8 mouse cellular contexts compared by ENCODE assay signal in the genomic region with DNA sequence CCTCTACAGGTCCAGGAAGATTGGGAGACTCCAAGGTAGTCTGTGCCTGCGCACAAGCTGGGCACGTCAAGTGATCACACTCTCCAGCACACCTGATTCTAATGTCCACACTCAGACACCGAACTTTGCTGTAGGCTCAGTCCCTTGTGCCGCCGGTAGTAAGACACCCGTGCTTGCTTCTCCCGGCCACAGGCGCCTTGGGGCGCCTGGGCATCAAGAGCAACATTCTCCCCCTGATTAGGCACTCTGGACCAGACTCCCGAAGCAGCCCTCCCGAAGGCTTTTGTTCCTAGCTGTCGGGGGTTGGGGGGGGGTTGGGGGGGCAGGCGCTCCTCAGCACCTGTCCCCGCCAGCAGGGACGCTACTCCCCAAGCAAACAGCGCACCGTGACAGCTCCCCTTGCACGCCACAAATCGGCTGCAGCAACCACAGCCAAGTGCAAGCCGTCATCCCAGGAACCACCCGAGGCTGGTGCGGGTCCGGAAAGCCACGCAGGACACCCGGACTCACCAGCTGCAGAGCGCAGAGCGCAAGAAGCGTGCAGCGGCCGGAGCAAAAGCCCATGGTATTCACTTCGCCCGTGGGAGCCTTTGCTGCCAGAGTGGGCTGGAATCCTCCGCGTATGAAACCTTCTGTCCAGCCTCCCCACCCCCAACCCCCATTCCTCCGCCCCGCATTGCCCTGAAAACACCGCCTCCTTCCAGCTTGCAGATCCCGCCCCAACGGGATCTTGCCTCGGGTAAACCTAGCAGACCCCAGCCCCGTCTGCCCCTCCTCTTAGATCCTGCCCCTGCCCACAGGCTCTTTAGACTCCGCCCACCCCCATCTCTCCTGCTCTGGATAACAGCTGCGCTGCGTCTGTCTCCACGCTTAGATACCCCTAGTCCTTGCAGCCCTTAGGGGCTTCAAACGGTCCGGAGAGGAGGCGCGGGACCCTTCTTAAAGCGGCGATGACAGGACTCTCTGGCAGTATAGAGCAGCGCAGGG. TPM values are rescaled to one million over a fixed set of nuclear protein-coding genes. Genes with fewer than 3 reads are reported as not detected.
A peak's percentile ranks its signal among the peaks of the same experiment; 100 is the strongest.
DNase-seq lines count a peak whose midpoint lies in the region; ATAC-seq and TF ChIP-seq lines count a peak whose summit lies in the region.

Gene Nkain4 (minus strand): TSS at position 639 of the 987 bp plus-strand sequence.

- H3K9me3 ChIP-seq in embryonic facial prominence, embryonic 13.5 days = no peaks in the 10 kb centered on the region
- no peaks in the 10 kb centered on the region for H3K9me3 ChIP-seq in lung, postnatal 0 days (ENCODE audit: low read length)

- under 1% methylated on average over 52 of the region's 52 CpGs for WGBS in embryonic facial prominence, embryonic 13.5 days
- 2% methylated on average over 48 of the region's 52 CpGs for WGBS in lung, postnatal 0 days

- intact Hi-C loops in heart, postnatal 10 days (cut with DNase I) = no loop called here

- no peak for TF ChIP-seq EP300 in lung, postnatal 0 days (IDR thresholded peaks at IDR 0.05)

- peak; percentile 49 for TF ChIP-seq CTCF in lung, postnatal 0 days (IDR thresholded peaks at IDR 0.05)

- H3K4me2 ChIP-seq in embryonic facial prominence, embryonic 13.5 days = peak within 1 kb of the TSS; percentile 94
- H3K4me2 ChIP-seq in lung, postnatal 0 days (replicated peaks; ENCODE audit: low read depth, low read length) = peak within 1 kb of the TSS; percentile 65

- peaks cover 55% of the 10 kb centered on the region for H3K27me3 ChIP-seq in embryonic facial prominence, embryonic 13.5 days
- H3K27me3 ChIP-seq in lung, postnatal 0 days (replicated peaks; ENCODE audit: insufficient read depth, low read length) = peaks cover 8% of the 10 kb centered on the region; the same call in 1 of the 2 replicates

- no peaks in the 10 kb centered on the region for H3K36me3 ChIP-seq in embryonic facial prominence, embryonic 13.5 days
- no peaks in the 10 kb centered on the region for H3K36me3 ChIP-seq in lung, postnatal 0 days (ENCODE audit: insufficient read depth, low read length)

- peak; percentile 67 for ATAC-seq in embryonic facial prominence, embryonic 13.5 days (ENCODE audit: insufficient number of reproducible peaks, insufficient read depth, low FRiP score, low TSS enrichment, low read depth)
- peak; percentile 83 for ATAC-seq in lung, postnatal 0 days
- no peak for ATAC-seq in inflammation-experienced regulatory T-cells, adult 6 months

- peak within 1 kb of the TSS; percentile 71 for H3K9ac ChIP-seq in embryonic facial prominence, embryonic 13.5 days
- H3K9ac ChIP-seq in lung, postnatal 0 days (replicated peaks; ENCODE audit: low read depth) = no peak within 1 kb of the TSS

- H3K27ac ChIP-seq in embryonic facial prominence, embryonic 13.5 days = no peak within 1 kb of the TSS
- peak within 1 kb of the TSS; percentile 73 for H3K27ac ChIP-seq in lung, postnatal 0 days (ENCODE audit: low read length)

- peak; percentile 61 for DNase-seq in MN1 (ENCODE audit: low spot score)
- DNase-seq in adrenal gland, postnatal 25 days = peak; percentile 31
- peak; percentile 54 to 57 for DNase-seq in heart, postnatal 10 days
- DNase-seq in layer of hippocampus, postnatal 14 days (ENCODE audit: low spot score in 2 of 2) = peak; percentile 61 to 67
- DNase-seq in lung, postnatal 0 days (ENCODE audit: low spot score) = peak; percentile 82
- peak; percentile 80 to 84 for DNase-seq in right cerebral cortex, postnatal 10 days (ENCODE audit: low spot score in 2 of 2)

- H3K4me1 ChIP-seq in embryonic facial prominence, embryonic 13.5 days = peaks cover 13% of the 10 kb centered on the region; the same call in 1 of the 2 replicates
- 0 out of 2 replicates have a peak, but pooled peaks cover 2% of the 10 kb centered on the region for H3K4me1 ChIP-seq in lung, postnatal 0 days (ENCODE audit: insufficient read depth, low read depth, low read length)

- peak within 1 kb of the TSS; percentile 55 for H3K4me3 ChIP-seq in embryonic facial prominence, embryonic 13.5 days
- peak within 1 kb of the TSS; percentile 46 for H3K4me3 ChIP-seq in lung, postnatal 0 days (ENCODE audit: low read depth, low read length)

RNA-seq across cellular contexts. Expression of gene Nkain4, which starts in this region (rescaled TPM):
- total RNA-seq in adrenal gland, postnatal 25 days (2021) = 2.2 and 2.7 TPM in 2 replicates
- 6.9 and 7.3 TPM in 2 replicates for polyA plus RNA-seq in embryonic facial prominence, embryonic 13.5 days (2015; fragmentation: Nextera tagmentation; extraction: Ambion mirVana)
- 10 to 100 TPM; 10.4 to 16.0 TPM for total RNA-seq in heart, postnatal 10 days (2021)
- 10 to 100 TPM; 56.1 to 56.9 TPM for total RNA-seq in layer of hippocampus, postnatal 14 days (2021)
- 110 and 113 TPM in 2 replicates for polyA plus RNA-seq in lung, postnatal 0 days (2015; fragmentation: Nextera tagmentation; extraction: Ambion mirVana)
- polyA plus RNA-seq in inflammation-experienced regulatory T-cells, adult 6 months (2017; shearing (Covaris generic)) = not detected

Comparison
In these comparisons a context has a peak if more than half of its experiments do, and no peak if none do; other contexts are left out.
1. RNA of gene Nkain4 (polyA plus RNA-seq): 110 to 113 TPM in lung, postnatal 0 days; 6.9 to 7.3 TPM in embryonic facial prominence, embryonic 13.5 days and not detected in inflammation-experienced regulatory T-cells, adult 6 months; every median in the first group is over 10 times any median in the second.
2. DNase-seq: peak in every context shown above with its lines; median percentile 82 in lung, postnatal 0 days; 82 in right cerebral cortex, postnatal 10 days; 64 in layer of hippocampus, postnatal 14 days; 61 in MN1; 56 in heart, postnatal 10 days; 31 in adrenal gland, postnatal 25 days.